Comparison of ENCODE assay signal across 8 mouse cellular contexts in genomic region chr9:124456572-124456971, GRCm38 (mm10). TPM values are rescaled to one million over a fixed set of nuclear protein-coding genes. Genes with fewer than 3 reads are reported as not detected.
DNase-seq lines count a peak whose midpoint lies in the region; ATAC-seq lines count a peak whose summit lies in the region.
"Had no signal": no experiment of that assay in that cellular context is flagged by ENCODE, and none has a peak within 500 bp of the region (broad histone marks: within the 10 kb centered on the region; RNA-seq: fewer than 3 reads in every experiment).

No protein-coding gene starts in this region.

- 5% methylated on average over 1 of the region's 1 CpGs for WGBS in midbrain, embryonic 11.5 days
- 0% methylated on average over 1 of the region's 1 CpGs for WGBS in midbrain, embryonic 15.5 days
- WGBS in limb, embryonic 10.5 days = 3% methylated on average over 1 of the region's 1 CpGs

- H3K9ac ChIP-seq in midbrain, embryonic 11.5 days (ENCODE audit: low read length) = no peak overlapping the region
- no peak overlapping the region for H3K9ac ChIP-seq in midbrain, embryonic 15.5 days

- H3K4me3 ChIP-seq in midbrain, embryonic 11.5 days (ENCODE audit: low read depth, low read length) = no peak overlapping the region
- no peak overlapping the region for H3K4me3 ChIP-seq in midbrain, embryonic 15.5 days
- H3K4me3 ChIP-seq in limb, embryonic 10.5 days = no peak overlapping the region
- H3K4me3 ChIP-seq: erythroblast, embryonic 14.5 days had no signal

- no peak for ATAC-seq in midbrain, embryonic 11.5 days (ENCODE audit: low FRiP score)
- ATAC-seq in midbrain, embryonic 15.5 days (replicated peaks) = no peak
- no peak for ATAC-seq in frontal cortex, adult (ENCODE audit: low TSS enrichment)

- H3K27ac ChIP-seq in midbrain, embryonic 11.5 days (ENCODE audit: low read depth, low read length) = no peak overlapping the region
- no peak overlapping the region for H3K27ac ChIP-seq in midbrain, embryonic 15.5 days
- no peak overlapping the region for H3K27ac ChIP-seq in limb, embryonic 10.5 days

- no peaks in the 10 kb centered on the region for H3K4me1 ChIP-seq in midbrain, embryonic 11.5 days (ENCODE audit: control insufficient read depth, insufficient read depth, low read length)
- H3K4me1 ChIP-seq in midbrain, embryonic 15.5 days = no peaks in the 10 kb centered on the region
- H3K4me1 ChIP-seq in limb, embryonic 10.5 days = no peaks in the 10 kb centered on the region

- H3K36me3 ChIP-seq in midbrain, embryonic 11.5 days (ENCODE audit: control insufficient read depth, insufficient read depth, low read length) = no peaks in the 10 kb centered on the region
- H3K36me3 ChIP-seq in midbrain, embryonic 15.5 days (replicated peaks) = no peaks in the 10 kb centered on the region
- H3K36me3 ChIP-seq in limb, embryonic 10.5 days = no peaks in the 10 kb centered on the region

- no peak overlapping the region for H3K4me2 ChIP-seq in midbrain, embryonic 11.5 days
- H3K4me2 ChIP-seq in midbrain, embryonic 15.5 days = no peak overlapping the region

- H3K9me3 ChIP-seq in midbrain, embryonic 11.5 days (ENCODE audit: control insufficient read depth, low read length) = no peaks in the 10 kb centered on the region
- H3K9me3 ChIP-seq in midbrain, embryonic 15.5 days = no peaks in the 10 kb centered on the region
- H3K9me3 ChIP-seq in limb, embryonic 10.5 days (replicated peaks) = no peaks in the 10 kb centered on the region

- peak; percentile 86 for DNase-seq in midbrain, embryonic 11.5 days (ENCODE audit: low spot score, missing footprints)
- DNase-seq in adipocyte (ENCODE audit: low spot score) = peak; percentile 72
- peak; percentile 71 for DNase-seq in heart, adult 8-10 months (ENCODE audit: low spot score)
- DNase-seq in limb, embryonic 10.5 days (ENCODE audit: low spot score) = peak; percentile 34
- DNase-seq in retina, embryonic 14.5 days (ENCODE audit: low spot score) = peak; percentile 53

- H3K27me3 ChIP-seq in midbrain, embryonic 11.5 days (ENCODE audit: control insufficient read depth, insufficient read depth, low read length) = no peaks in the 10 kb centered on the region
- no peaks in the 10 kb centered on the region for H3K27me3 ChIP-seq in midbrain, embryonic 15.5 days (replicated peaks)
- H3K27me3 ChIP-seq in limb, embryonic 10.5 days (ENCODE audit: low read depth, poor library complexity, severe bottlenecking) = no peaks in the 10 kb centered on the region

RNA-seq across cellular contexts. Expression of gene Ppp2r3d, which starts 20.1 kb away (rescaled TPM):
- 84.3 and 113 TPM in 2 replicates for polyA plus RNA-seq in midbrain, embryonic 11.5 days (2014; fragmentation: Nextera tagmentation; extraction: Ambion mirVana)
- 170 and 179 TPM in 2 replicates for polyA plus RNA-seq in midbrain, embryonic 15.5 days (2015; fragmentation: Nextera tagmentation; extraction: Ambion mirVana)
- total RNA-seq in heart, adult 8-10 months (2022) = 100 to 1,000 TPM in 1 of 4 experiments, 10 to 100 TPM in 3; 86.5 to 101 (median 96.1) TPM
- polyA plus RNA-seq in limb, embryonic 10.5 days (2016; fragmentation: Nextera tagmentation; extraction: Ambion mirVana) = 113 and 131 TPM in 2 replicates

RNA-seq across cellular contexts. Expression of gene Gm21836, which starts 37.0 kb away (rescaled TPM):
- not detected in 2 replicates for polyA plus RNA-seq in midbrain, embryonic 11.5 days (2014; fragmentation: Nextera tagmentation; extraction: Ambion mirVana)
- polyA plus RNA-seq in midbrain, embryonic 15.5 days (2015; fragmentation: Nextera tagmentation; extraction: Ambion mirVana) = not detected in 2 replicates
- total RNA-seq in heart, adult 8-10 months (2022) = not detected
- not detected in 2 replicates for polyA plus RNA-seq in limb, embryonic 10.5 days (2016; fragmentation: Nextera tagmentation; extraction: Ambion mirVana)
- polyA plus RNA-seq: erythroblast, embryonic 14.5 days had no signal

Comparison
In these comparisons a context has a peak if more than half of its experiments do, and no peak if none do; other contexts are left out.
1. DNase-seq: peak in every context shown above with its lines; median percentile 86 in midbrain, embryonic 11.5 days; 72 in adipocyte; 71 in heart, adult 8-10 months; 53 in retina, embryonic 14.5 days; 34 in limb, embryonic 10.5 days.